Mouse (Mus musculus) lung, embryonic 14.5 days (tissue): ENCODE measurements at regions not wholly inside any gene's neighbourhood (a gene's known extent, or its start where the extent isn't known, plus 50 kb on each side); places are given as distances from the start of the nearest gene placed in this dataset.
A peak's percentile ranks its signal among the peaks of the same experiment; 100 is the strongest.

Source experiments
- ATAC-seq: fragments of 200-750 bp; cut with Nextera tagmentation; 2 replicates; pipeline ENCODE4 v1.8.0; 2017; ENCODE audit warnings: mild to moderate bottlenecking, moderate TSS enrichment, moderate library complexity; ENCODE audit not compliant: insufficient read depth
- DNase-seq: peaks from one replicate; pipeline ENCODE4 v3.0.0-alpha.2; 2015
- H3K27ac ChIP-seq: fragments of 300-500 bp; sonication (generic); 2 replicates; pipeline ENCODE4 v1.5.1; 2014; ENCODE audit warnings: low read depth, mild to moderate bottlenecking, moderate library complexity
- H3K27me3 ChIP-seq: fragments of 300-500 bp; sonication (generic); 2 replicates; pipeline ENCODE4 v1.6.1; 2014; ENCODE audit warnings: low read length, control low read depth; ENCODE audit not compliant: insufficient read depth
- H3K36me3 ChIP-seq: fragments of 300-500 bp; sonication (generic); 2 replicates; pipeline ENCODE4 v1.6.1; 2014; ENCODE audit warnings: control low read depth; ENCODE audit not compliant: insufficient read depth
- H3K4me1 ChIP-seq: fragments of 300-500 bp; sonication (generic); 2 replicates; pipeline ENCODE4 v1.6.1; 2014; ENCODE audit warnings: antibody characterized with exemption, control low read depth; ENCODE audit not compliant: insufficient read depth
- H3K4me2 ChIP-seq: fragments of 300-500 bp; sonication (generic); 2 replicates; pipeline ENCODE4 v1.6.1; 2014; ENCODE audit warnings: mild to moderate bottlenecking
- H3K4me3 ChIP-seq: fragments of 300-500 bp; sonication (generic); 2 replicates; pipeline ENCODE4 v1.5.1; 2014; ENCODE audit warnings: low read depth, low read length
- H3K9ac ChIP-seq: fragments of 300-500 bp; sonication (generic); 2 replicates; pipeline ENCODE4 v1.6.1; 2014
- H3K9me3 ChIP-seq: fragments of 300-500 bp; sonication (generic); 2 replicates; pipeline ENCODE4 v1.6.1; 2016; ENCODE audit warnings: low read depth, low read length, control low read depth
- CTCF ChIP-seq: IDR thresholded peaks from 2 replicates; pipeline ENCODE4 v1.5.1; 2016; ENCODE audit warnings: antibody characterized with exemption, low read depth
- WGBS: fragments of 180-500 bp; shearing (Covaris S2); extraction: QIAGEN DNeasy Blood & Tissue Kit; methylation state at CpG from one replicate; pipeline ENCODE4 v1.1.7; 2014; 5-methylcytosine and 5-hydroxymethylcytosine counted together

- no peak overlapping the region for H3K9ac ChIP-seq
- ATAC-seq (no peak), DNase-seq (no peak)
- no peak overlapping the region for H3K4me2 ChIP-seq
- H3K27me3 ChIP-seq = no peaks in the 10 kb centered on the region
- H3K4me3 ChIP-seq = no peak overlapping the region
- no peak overlapping the region for H3K27ac ChIP-seq
- WGBS = 84% methylated on average over 6 of the region's 6 CpGs
- no peaks in the 10 kb centered on the region for H3K9me3 ChIP-seq
- no peaks in the 10 kb centered on the region for H3K36me3 ChIP-seq
- TF ChIP-seq CTCF = no peak
- H3K4me1 ChIP-seq = no peaks in the 10 kb centered on the region
Observed at GRCm38 (mm10) chr13:57365096-57365495, 469.3 kb upstream of the Trpc7 start.

DNA sequence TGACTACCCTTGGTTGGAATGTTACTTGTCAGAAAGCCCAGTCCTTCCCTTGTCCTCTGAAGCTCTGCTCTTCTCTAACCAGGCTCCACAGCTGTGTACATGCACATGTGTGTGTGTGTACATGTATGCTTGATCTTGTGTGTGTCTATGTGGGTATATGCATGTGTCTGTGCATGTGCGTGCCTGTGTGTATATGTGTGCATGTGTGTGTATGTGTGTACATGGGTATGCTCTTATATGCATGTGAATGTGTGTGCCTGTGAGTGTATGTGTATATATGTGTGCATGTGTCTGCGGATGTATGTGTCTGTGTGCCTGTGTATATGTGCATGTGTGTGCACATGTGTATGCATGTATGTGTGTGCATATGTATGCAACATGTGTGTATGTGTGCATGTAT, 468.6 kb upstream of the Trpc7 start:
- DNase-seq = no peak

GRCm38 (mm10) chr13:57362563-57362962, 466.8 kb upstream of the Trpc7 start:
- TF ChIP-seq CTCF = no peak
- Histone ChIP-seq H3K4me1 (no peaks in the 10 kb centered on the region), H3K4me2 (no peak overlapping the region), H3K27me3 (no peaks in the 10 kb centered on the region), H3K4me3 (no peak overlapping the region), H3K36me3 (no peaks in the 10 kb centered on the region), H3K9ac (no peak overlapping the region), H3K9me3 (no peaks in the 10 kb centered on the region), H3K27ac (no peak overlapping the region)
- DNase-seq (no peak), ATAC-seq (no peak)
- WGBS = 27% methylated on average over 6 of the region's 6 CpGs

More for the DNA sequence above, 468.6 kb upstream of the Trpc7 start:
- ATAC-seq = no peak
- Histone ChIP-seq H3K9me3 (no peaks in the 10 kb centered on the region), H3K9ac (no peak overlapping the region), H3K4me1 (no peaks in the 10 kb centered on the region), H3K4me2 (no peak overlapping the region), H3K4me3 (no peak overlapping the region), H3K27ac (no peak overlapping the region), H3K36me3 (no peaks in the 10 kb centered on the region), H3K27me3 (no peaks in the 10 kb centered on the region)
- 94% methylated on average over 2 of the region's 2 CpGs for WGBS
- no peak for TF ChIP-seq CTCF

- Histone ChIP-seq H3K4me2 (no peak overlapping the region), H3K27me3 (no peaks in the 10 kb centered on the region), H3K9me3 (no peaks in the 10 kb centered on the region), H3K27ac (no peak overlapping the region), H3K4me1 (no peaks in the 10 kb centered on the region), H3K4me3 (no peak overlapping the region), H3K36me3 (no peaks in the 10 kb centered on the region), H3K9ac (no peak overlapping the region)
- 77% methylated on average over 7 of the region's 7 CpGs for WGBS
- DNase-seq = no peak
- no peak for ATAC-seq
- no peak for TF ChIP-seq CTCF
Observed at GRCm38 (mm10) chr13:57361286-57361685, 465.5 kb upstream of the Trpc7 start.

GRCm38 (mm10) chr13:57354606-57355005, 458.8 kb upstream of the Trpc7 start:
- Histone ChIP-seq H3K4me3 (no peak overlapping the region), H3K36me3 (no peaks in the 10 kb centered on the region), H3K27ac (no peak overlapping the region), H3K9me3 (no peaks in the 10 kb centered on the region), H3K9ac (no peak overlapping the region), H3K27me3 (no peaks in the 10 kb centered on the region), H3K4me2 (no peak overlapping the region), H3K4me1 (no peaks in the 10 kb centered on the region)
- WGBS = 54% methylated on average over 7 of the region's 7 CpGs
- ATAC-seq (no peak), DNase-seq (no peak)
- no peak for TF ChIP-seq CTCF

DNA sequence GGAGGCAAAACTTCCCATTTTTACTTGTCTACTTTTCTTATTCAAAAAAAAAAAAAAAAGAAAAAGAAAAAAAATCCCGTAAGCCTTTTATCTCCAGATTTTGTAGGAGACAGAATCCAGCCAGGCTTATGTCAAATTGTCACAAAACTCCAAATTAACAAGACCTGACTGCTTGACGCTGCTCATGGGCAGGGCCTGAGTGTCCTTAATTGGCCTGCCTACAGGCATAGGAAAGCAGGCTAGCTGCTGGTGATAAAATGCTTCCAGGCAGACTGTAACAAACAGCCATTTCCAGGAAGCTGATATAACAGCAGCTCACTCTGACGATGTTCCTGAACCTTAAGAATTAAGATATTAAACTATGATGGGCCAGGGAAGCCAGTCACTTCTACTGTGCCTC, 458.2 kb upstream of the Trpc7 start:
- Histone ChIP-seq H3K9me3 (no peaks in the 10 kb centered on the region), H3K27me3 (no peaks in the 10 kb centered on the region), H3K27ac (no peak overlapping the region), H3K36me3 (no peaks in the 10 kb centered on the region), H3K4me3 (no peak overlapping the region), H3K4me1 (no peaks in the 10 kb centered on the region), H3K4me2 (no peak overlapping the region), H3K9ac (no peak overlapping the region)
- peak; percentile 8 for DNase-seq
- no peak for TF ChIP-seq CTCF
- no peak for ATAC-seq
- 35% methylated on average over 3 of the region's 3 CpGs for WGBS

DNA sequence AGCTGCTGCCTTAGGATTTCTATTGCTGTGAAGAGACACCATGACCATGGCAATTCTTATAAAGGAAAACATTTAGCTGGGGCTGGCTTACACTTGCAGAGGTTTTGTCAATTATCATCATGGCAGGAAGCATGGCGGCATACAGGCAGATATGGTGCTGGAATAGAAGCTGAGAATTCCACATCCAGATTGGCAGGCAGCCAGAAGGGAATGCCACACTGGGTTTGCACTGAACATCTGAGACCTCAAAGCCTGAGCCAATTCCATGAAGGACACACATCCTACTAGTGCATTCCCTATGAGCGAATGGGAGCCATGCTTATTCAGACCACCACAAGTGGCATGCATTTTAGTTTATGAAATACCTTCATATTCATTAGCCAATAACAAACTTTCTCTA, 455.0 kb upstream of the Trpc7 start:
- no peak overlapping the region for H3K4me3 ChIP-seq
- H3K36me3 ChIP-seq = no peaks in the 10 kb centered on the region
- no peak for TF ChIP-seq CTCF
- ATAC-seq (no peak), DNase-seq (no peak)
- H3K9ac ChIP-seq = no peak overlapping the region
- H3K4me2 ChIP-seq = no peak overlapping the region
- H3K9me3 ChIP-seq = no peaks in the 10 kb centered on the region
- H3K4me1 ChIP-seq = no peaks in the 10 kb centered on the region
- no peaks in the 10 kb centered on the region for H3K27me3 ChIP-seq
- H3K27ac ChIP-seq = no peak overlapping the region
- WGBS = 74% methylated on average over 2 of the region's 2 CpGs

- H3K27me3 ChIP-seq = no peaks in the 10 kb centered on the region
- TF ChIP-seq CTCF = no peak
- no peak overlapping the region for H3K9ac ChIP-seq
- no peak overlapping the region for H3K27ac ChIP-seq
- H3K4me2 ChIP-seq = no peak overlapping the region
- ATAC-seq = no peak
- H3K36me3 ChIP-seq = no peaks in the 10 kb centered on the region
- DNase-seq = no peak
- 63% methylated on average over 6 of the region's 6 CpGs for WGBS
- H3K9me3 ChIP-seq = no peaks in the 10 kb centered on the region
- no peaks in the 10 kb centered on the region for H3K4me1 ChIP-seq
- H3K4me3 ChIP-seq = no peak overlapping the region
Observed at GRCm38 (mm10) chr13:57338676-57339075, 442.9 kb upstream of the Trpc7 start.
